Mouse (Mus musculus): Measurements from ENCODE around the gene Prpsap2. TPM values are rescaled to one million over a fixed set of nuclear protein-coding genes. Genes with fewer than 3 reads are reported as not detected.
A peak's percentile ranks its signal among the peaks of the same experiment; 100 is the strongest.

The Prpsap2 gene
- polyA plus RNA-seq, 1 experiment from 2014 or later: 33.1 TPM

DNA sequence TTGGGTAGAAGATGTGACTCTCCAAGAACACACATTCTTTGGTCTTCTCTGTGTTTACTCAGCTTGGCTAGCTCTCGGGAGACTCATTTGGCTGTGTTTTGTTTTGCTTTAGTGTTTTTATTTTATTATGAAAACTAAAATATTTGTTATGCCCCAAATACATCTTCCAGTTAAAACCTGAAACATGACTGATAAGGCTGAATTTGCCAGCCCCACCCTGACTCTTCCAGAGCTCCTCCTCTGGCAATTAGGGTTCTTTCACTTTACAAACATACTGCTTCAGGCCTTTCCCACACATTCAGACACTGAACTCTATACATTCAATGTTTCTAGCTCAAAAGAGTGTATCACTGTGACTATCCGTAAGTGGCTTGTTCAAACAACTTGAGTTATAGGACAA lies 4.7 kb downstream of the Prpsap2 start:
- Histone ChIP-seq H3K4me3 (ENCODE audit: low read depth, low read length) (no peak overlapping the region), H3K9me3 (replicated peaks; ENCODE audit: control insufficient read depth, low read length) (no peaks in the 10 kb centered on the region), H3K36me3 (replicated peaks; ENCODE audit: control insufficient read depth, insufficient read depth, low read depth, low read length) (0 out of 2 replicates have a peak, but pooled peaks cover 2% of the 10 kb centered on the region), H3K27me3 (ENCODE audit: control insufficient read depth, insufficient read depth, low read length) (no peaks in the 10 kb centered on the region), H3K27ac (replicated peaks; ENCODE audit: low read depth, low read length) (no peak overlapping the region), H3K4me1 (ENCODE audit: control insufficient read depth, insufficient read depth, low read length) (no peaks in the 10 kb centered on the region), H3K4me2 (ENCODE audit: low read depth, low read length) (no peak overlapping the region), H3K9ac (replicated peaks; ENCODE audit: low read length) (no peak overlapping the region)
- WGBS: 82% methylated on average over 2 of the region's 2 CpGs
- no peak for ATAC-seq (replicated peaks; ENCODE audit: insufficient number of reproducible peaks, low FRiP score, low TSS enrichment, low read depth)
- no peak for DNase-seq (ENCODE audit: low spot score)

DNA sequence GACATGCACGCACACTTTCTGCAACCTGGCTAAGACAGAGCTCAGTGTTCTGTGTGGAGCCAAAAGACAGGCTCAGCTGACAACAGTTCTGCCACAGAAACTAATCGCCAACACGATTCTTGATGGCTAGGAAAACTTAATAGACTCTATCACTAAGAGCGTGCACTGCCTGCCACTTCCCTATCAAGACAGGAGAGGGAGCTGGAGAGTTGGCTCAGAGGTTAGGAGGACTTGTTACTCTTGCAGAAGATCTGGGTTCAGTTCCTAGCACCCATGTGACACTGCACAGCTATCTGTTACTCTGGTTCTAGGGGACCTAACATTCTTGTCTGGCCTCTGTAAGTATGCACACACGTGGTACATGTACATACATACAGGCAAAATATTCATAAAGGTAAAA lies 10.3 kb downstream of the Prpsap2 start:
- Histone ChIP-seq H3K4me2 (ENCODE audit: low read depth, low read length) (no peak overlapping the region), H3K4me3 (ENCODE audit: low read depth, low read length) (no peak overlapping the region), H3K9ac (replicated peaks; ENCODE audit: low read length) (no peak overlapping the region), H3K4me1 (ENCODE audit: control insufficient read depth, insufficient read depth, low read length) (no peaks in the 10 kb centered on the region), H3K9me3 (replicated peaks; ENCODE audit: control insufficient read depth, low read length) (no peaks in the 10 kb centered on the region), H3K36me3 (replicated peaks; ENCODE audit: control insufficient read depth, insufficient read depth, low read depth, low read length) (peaks cover 2% of the 10 kb centered on the region), H3K27me3 (ENCODE audit: control insufficient read depth, insufficient read depth, low read length) (no peaks in the 10 kb centered on the region), H3K27ac (replicated peaks; ENCODE audit: low read depth, low read length) (no peak overlapping the region)
- DNase-seq (ENCODE audit: low spot score) (peak; percentile 20), ATAC-seq (replicated peaks; ENCODE audit: insufficient number of reproducible peaks, low FRiP score, low TSS enrichment, low read depth) (no peak)
- WGBS: 82% methylated on average over 5 of the region's 5 CpGs

DNA sequence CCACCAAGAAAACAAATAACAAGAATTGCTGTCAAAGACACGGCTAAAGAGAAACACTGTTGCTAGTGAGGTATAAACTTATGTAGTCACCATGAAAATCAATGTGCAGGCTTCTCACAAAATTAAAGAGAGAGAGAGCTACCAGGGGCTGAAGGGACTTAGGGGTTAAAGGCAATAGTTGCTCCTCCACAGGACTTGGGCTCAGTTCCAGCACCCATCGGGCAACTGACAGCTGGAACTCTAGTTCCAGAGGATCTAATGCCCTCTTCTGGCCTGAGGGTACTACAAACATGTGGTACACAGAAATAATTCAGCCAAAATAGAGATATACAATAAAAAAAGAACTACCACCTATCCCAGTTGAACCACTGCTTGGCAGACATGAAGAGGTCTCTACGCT lies 14.7 kb downstream of the Prpsap2 start:
- 78% methylated on average over 3 of the region's 3 CpGs for WGBS
- no peaks in the 10 kb centered on the region for H3K27me3 ChIP-seq (ENCODE audit: control insufficient read depth, insufficient read depth, low read length)
- no peak overlapping the region for H3K9ac ChIP-seq (replicated peaks; ENCODE audit: low read length)
- H3K4me1 ChIP-seq (ENCODE audit: control insufficient read depth, insufficient read depth, low read length): no peaks in the 10 kb centered on the region
- no peaks in the 10 kb centered on the region; the same call in none of the 2 replicates for H3K36me3 ChIP-seq (replicated peaks; ENCODE audit: control insufficient read depth, insufficient read depth, low read depth, low read length)
- H3K27ac ChIP-seq (replicated peaks; ENCODE audit: low read depth, low read length): no peak overlapping the region
- H3K4me2 ChIP-seq (ENCODE audit: low read depth, low read length): no peak overlapping the region
- DNase-seq (ENCODE audit: low spot score): no peak
- ATAC-seq (replicated peaks; ENCODE audit: insufficient number of reproducible peaks, low FRiP score, low TSS enrichment, low read depth): no peak
- H3K9me3 ChIP-seq (replicated peaks; ENCODE audit: control insufficient read depth, low read length): no peaks in the 10 kb centered on the region
- H3K4me3 ChIP-seq (ENCODE audit: low read depth, low read length): no peak overlapping the region

DNA sequence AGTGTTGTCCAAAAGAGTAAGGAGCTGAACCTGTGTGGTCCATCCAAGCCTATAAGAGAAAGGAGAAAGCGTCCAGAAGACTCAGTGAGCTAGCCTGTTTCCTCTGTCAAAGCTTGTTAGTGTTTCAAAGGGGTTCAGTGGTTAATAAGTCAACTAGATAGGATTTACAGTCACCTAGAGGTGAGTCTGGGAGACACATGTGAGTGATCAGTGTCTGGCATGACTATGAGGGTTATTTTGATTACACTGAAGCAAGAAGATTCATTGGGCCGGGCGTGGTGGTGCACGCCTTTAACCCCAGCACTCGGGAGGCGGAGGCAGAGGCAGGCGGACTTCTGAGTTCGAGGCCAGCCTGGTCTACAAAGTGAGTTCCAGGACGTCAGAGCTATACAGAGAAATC lies 16.1 kb downstream of the Prpsap2 start:
- H3K4me3 ChIP-seq (ENCODE audit: low read depth, low read length): no peak overlapping the region
- H3K9ac ChIP-seq (replicated peaks; ENCODE audit: low read length): no peak overlapping the region
- H3K27me3 ChIP-seq (ENCODE audit: control insufficient read depth, insufficient read depth, low read length): no peaks in the 10 kb centered on the region
- no peak for DNase-seq (ENCODE audit: low spot score)
- WGBS: 93% methylated on average over 9 of the region's 9 CpGs
- no peak overlapping the region for H3K4me2 ChIP-seq (ENCODE audit: low read depth, low read length)
- H3K9me3 ChIP-seq (replicated peaks; ENCODE audit: control insufficient read depth, low read length): no peaks in the 10 kb centered on the region
- no peaks in the 10 kb centered on the region for H3K4me1 ChIP-seq (ENCODE audit: control insufficient read depth, insufficient read depth, low read length)
- ATAC-seq (replicated peaks; ENCODE audit: insufficient number of reproducible peaks, low FRiP score, low TSS enrichment, low read depth): no peak
- no peak overlapping the region for H3K27ac ChIP-seq (replicated peaks; ENCODE audit: low read depth, low read length)
- peaks cover 4% of the 10 kb centered on the region for H3K36me3 ChIP-seq (replicated peaks; ENCODE audit: control insufficient read depth, insufficient read depth, low read depth, low read length)

DNA sequence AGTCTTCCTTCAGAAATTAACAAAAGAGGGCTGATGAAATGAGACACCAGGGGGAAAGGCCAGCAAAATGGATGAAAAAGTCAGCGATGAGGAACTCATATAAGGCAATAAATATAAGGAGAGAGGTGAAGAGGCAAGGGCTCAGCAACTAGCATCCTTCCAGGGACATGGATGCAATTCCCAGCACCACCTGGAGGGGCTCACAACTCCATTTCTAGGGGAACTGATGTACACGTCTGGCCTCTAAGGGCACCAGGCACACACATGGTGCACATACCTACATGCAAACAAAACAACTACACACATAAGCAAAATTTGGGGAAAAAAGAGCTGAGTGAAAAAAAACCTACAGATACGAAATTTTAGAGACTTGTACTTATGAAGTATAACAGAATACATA lies 17.4 kb downstream of the Prpsap2 start:
- DNase-seq (ENCODE audit: low spot score): peak; percentile 21
- 58% methylated on average over 3 of the region's 3 CpGs for WGBS
- Histone ChIP-seq H3K4me3 (ENCODE audit: low read depth, low read length) (no peak overlapping the region), H3K4me2 (ENCODE audit: low read depth, low read length) (no peak overlapping the region), H3K27me3 (ENCODE audit: control insufficient read depth, insufficient read depth, low read length) (no peaks in the 10 kb centered on the region), H3K4me1 (ENCODE audit: control insufficient read depth, insufficient read depth, low read length) (no peaks in the 10 kb centered on the region), H3K9ac (replicated peaks; ENCODE audit: low read length) (no peak overlapping the region), H3K36me3 (replicated peaks; ENCODE audit: control insufficient read depth, insufficient read depth, low read depth, low read length) (peaks cover 4% of the 10 kb centered on the region), H3K9me3 (replicated peaks; ENCODE audit: control insufficient read depth, low read length) (no peaks in the 10 kb centered on the region), H3K27ac (replicated peaks; ENCODE audit: low read depth, low read length) (no peak overlapping the region)
- no peak for ATAC-seq (replicated peaks; ENCODE audit: insufficient number of reproducible peaks, low FRiP score, low TSS enrichment, low read depth)

DNA sequence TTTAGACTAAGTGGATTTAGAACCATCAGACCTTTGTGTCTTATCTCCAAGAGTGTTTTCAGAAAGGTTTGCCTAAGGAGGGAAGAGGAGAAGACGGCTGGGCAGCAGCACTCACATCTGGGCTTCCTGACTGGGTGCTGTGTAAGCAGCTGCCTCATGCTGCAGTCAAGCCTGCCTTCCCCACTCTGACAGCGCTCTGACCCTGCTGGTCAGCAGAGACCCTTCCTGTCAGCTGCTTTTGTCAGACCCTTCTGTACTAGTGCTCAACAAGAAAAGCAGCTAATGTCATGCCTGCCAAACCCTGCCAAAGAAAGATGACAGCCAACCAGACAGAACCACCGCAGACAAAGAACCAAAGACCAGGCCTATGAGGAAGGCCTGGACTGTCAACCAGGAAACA lies 18.1 kb downstream of the Prpsap2 start:
- Histone ChIP-seq H3K4me2 (ENCODE audit: low read depth, low read length) (no peak overlapping the region), H3K27ac (replicated peaks; ENCODE audit: low read depth, low read length) (no peak overlapping the region), H3K36me3 (replicated peaks; ENCODE audit: control insufficient read depth, insufficient read depth, low read depth, low read length) (peaks cover 7% of the 10 kb centered on the region), H3K27me3 (ENCODE audit: control insufficient read depth, insufficient read depth, low read length) (no peaks in the 10 kb centered on the region), H3K9ac (replicated peaks; ENCODE audit: low read length) (no peak overlapping the region), H3K4me3 (ENCODE audit: low read depth, low read length) (no peak overlapping the region), H3K4me1 (ENCODE audit: control insufficient read depth, insufficient read depth, low read length) (no peaks in the 10 kb centered on the region), H3K9me3 (replicated peaks; ENCODE audit: control insufficient read depth, low read length) (no peaks in the 10 kb centered on the region)
- 79% methylated on average over 3 of the region's 3 CpGs for WGBS
- ATAC-seq (replicated peaks; ENCODE audit: insufficient number of reproducible peaks, low FRiP score, low TSS enrichment, low read depth): no peak
- no peak for DNase-seq (ENCODE audit: low spot score)

DNA sequence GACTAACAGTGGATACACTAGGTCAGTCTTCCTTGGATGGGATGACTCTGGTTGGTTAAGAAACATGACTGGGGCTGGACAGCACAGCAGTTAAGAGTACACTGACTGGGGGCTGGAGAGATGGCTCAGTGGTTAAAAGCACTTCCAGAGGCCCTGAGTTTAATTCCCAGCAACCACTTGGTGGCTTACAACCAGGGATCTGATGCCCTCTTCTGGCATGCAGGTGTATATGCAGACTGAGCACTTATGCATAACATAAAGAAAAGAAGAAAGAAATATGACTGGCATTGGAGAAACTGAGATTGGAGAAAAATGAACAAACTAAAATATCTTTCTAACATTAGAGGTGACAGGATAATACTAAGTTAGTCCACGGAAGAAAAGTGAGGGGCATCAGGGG lies 21.4 kb downstream of the Prpsap2 start:
- Histone ChIP-seq H3K4me2 (ENCODE audit: low read depth, low read length) (no peak overlapping the region), H3K36me3 (replicated peaks; ENCODE audit: control insufficient read depth, insufficient read depth, low read depth, low read length) (peaks cover 10% of the 10 kb centered on the region; the same call in 1 of the 2 replicates), H3K9ac (replicated peaks; ENCODE audit: low read length) (no peak overlapping the region), H3K4me1 (ENCODE audit: control insufficient read depth, insufficient read depth, low read length) (no peaks in the 10 kb centered on the region), H3K27ac (replicated peaks; ENCODE audit: low read depth, low read length) (no peak overlapping the region), H3K27me3 (ENCODE audit: control insufficient read depth, insufficient read depth, low read length) (no peaks in the 10 kb centered on the region), H3K9me3 (replicated peaks; ENCODE audit: control insufficient read depth, low read length) (no peaks in the 10 kb centered on the region), H3K4me3 (ENCODE audit: low read depth, low read length) (no peak overlapping the region)
- no peak for ATAC-seq (replicated peaks; ENCODE audit: insufficient number of reproducible peaks, low FRiP score, low TSS enrichment, low read depth)
- DNase-seq (ENCODE audit: low spot score): no peak
- 88% methylated on average over 1 of the region's 1 CpGs for WGBS

DNA sequence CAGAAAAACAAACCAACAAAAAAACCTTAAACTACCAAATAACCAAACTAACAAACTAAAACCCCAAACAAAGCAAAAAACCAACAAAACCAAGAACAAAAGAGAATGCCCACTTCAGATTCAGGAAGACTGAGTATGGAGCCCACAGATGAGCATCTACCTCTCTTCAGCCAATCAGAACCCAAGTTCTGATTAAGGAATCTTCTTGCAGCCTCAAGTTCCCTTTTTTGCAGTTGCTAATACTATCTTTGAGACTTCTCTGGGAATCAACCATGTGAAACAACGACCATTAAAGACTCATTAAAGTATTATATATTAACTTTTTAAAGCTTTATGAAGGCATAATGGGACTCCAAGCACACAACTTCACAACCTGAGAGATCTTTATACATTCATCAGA lies 24.6 kb downstream of the Prpsap2 start:
- Histone ChIP-seq H3K36me3 (replicated peaks; ENCODE audit: control insufficient read depth, insufficient read depth, low read depth, low read length) (peaks cover 10% of the 10 kb centered on the region; the same call in 1 of the 2 replicates), H3K9ac (replicated peaks; ENCODE audit: low read length) (no peak overlapping the region), H3K4me2 (ENCODE audit: low read depth, low read length) (no peak overlapping the region), H3K4me3 (ENCODE audit: low read depth, low read length) (no peak overlapping the region), H3K4me1 (ENCODE audit: control insufficient read depth, insufficient read depth, low read length) (no peaks in the 10 kb centered on the region), H3K27me3 (ENCODE audit: control insufficient read depth, insufficient read depth, low read length) (no peaks in the 10 kb centered on the region), H3K27ac (replicated peaks; ENCODE audit: low read depth, low read length) (no peak overlapping the region), H3K9me3 (replicated peaks; ENCODE audit: control insufficient read depth, low read length) (no peaks in the 10 kb centered on the region)
- 94% methylated on average over 1 of the region's 1 CpGs for WGBS
- no peak for DNase-seq (ENCODE audit: low spot score)
- no peak for ATAC-seq (replicated peaks; ENCODE audit: insufficient number of reproducible peaks, low FRiP score, low TSS enrichment, low read depth)

Measured in embryonic facial prominence, embryonic 11.5 days (tissue).